Mouse (Mus musculus): Measurements from ENCODE around the gene Cisd1. TPM values are rescaled to one million over a fixed set of nuclear protein-coding genes. Genes with fewer than 3 reads are reported as not detected.

Gene Cisd1
- polyA plus RNA-seq, 1 experiment from 2014 or later, result 223 TPM

GRCm38 (mm10) chr10:71323669-71324068, 21.1 kb downstream of the Cisd1 start:
- Histone ChIP-seq H3K4me3 (ENCODE audit: low read length) (no peak overlapping the region), H3K9me3 (replicated peaks; ENCODE audit: control insufficient read depth, low read length) (no peaks in the 10 kb centered on the region), H3K9ac (ENCODE audit: low read length) (no peak overlapping the region), H3K4me2 (ENCODE audit: low read depth, low read length) (no peak overlapping the region), H3K4me1 (ENCODE audit: control insufficient read depth, insufficient read depth, low read length) (no peaks in the 10 kb centered on the region), H3K27me3 (ENCODE audit: control insufficient read depth, insufficient read depth, low read length) (no peaks in the 10 kb centered on the region), H3K27ac (ENCODE audit: low read length) (no peak overlapping the region), H3K36me3 (ENCODE audit: control insufficient read depth, insufficient read depth) (no peaks in the 10 kb centered on the region)
- WGBS, result 84% methylated on average over 8 of the region's 8 CpGs
- ATAC-seq (replicated peaks; ENCODE audit: extremely low read depth, insufficient read depth, low FRiP score), result no peak

GRCm38 (mm10) chr10:71316497-71316896, 28.3 kb downstream of the Cisd1 start:
- no peak overlapping the region for H3K4me3 ChIP-seq (ENCODE audit: low read length)
- no peak overlapping the region for H3K27ac ChIP-seq (ENCODE audit: low read length)
- H3K9me3 ChIP-seq (replicated peaks; ENCODE audit: control insufficient read depth, low read length), result no peaks in the 10 kb centered on the region
- WGBS, result 57% methylated on average over 7 of the region's 7 CpGs
- no peaks in the 10 kb centered on the region for H3K27me3 ChIP-seq (ENCODE audit: control insufficient read depth, insufficient read depth, low read length)
- no peak for ATAC-seq (replicated peaks; ENCODE audit: extremely low read depth, insufficient read depth, low FRiP score)
- H3K9ac ChIP-seq (ENCODE audit: low read length), result no peak overlapping the region
- H3K36me3 ChIP-seq (ENCODE audit: control insufficient read depth, insufficient read depth), result no peaks in the 10 kb centered on the region
- H3K4me2 ChIP-seq (ENCODE audit: low read depth, low read length), result no peak overlapping the region
- no peaks in the 10 kb centered on the region for H3K4me1 ChIP-seq (ENCODE audit: control insufficient read depth, insufficient read depth, low read length)

- no peaks in the 10 kb centered on the region for H3K27me3 ChIP-seq (ENCODE audit: control insufficient read depth, insufficient read depth, low read length)
- H3K4me2 ChIP-seq (ENCODE audit: low read depth, low read length), result no peak overlapping the region
- H3K27ac ChIP-seq (ENCODE audit: low read length), result no peak overlapping the region
- no peaks in the 10 kb centered on the region for H3K36me3 ChIP-seq (ENCODE audit: control insufficient read depth, insufficient read depth)
- no peak overlapping the region for H3K4me3 ChIP-seq (ENCODE audit: low read length)
- whole genome bisulfite sequencing, result 60% methylated on average over 11 of the region's 11 CpGs
- no peaks in the 10 kb centered on the region for H3K4me1 ChIP-seq (ENCODE audit: control insufficient read depth, insufficient read depth, low read length)
- no peak overlapping the region for H3K9ac ChIP-seq (ENCODE audit: low read length)
- H3K9me3 ChIP-seq (replicated peaks; ENCODE audit: control insufficient read depth, low read length), result no peaks in the 10 kb centered on the region
- no peak for ATAC-seq (replicated peaks; ENCODE audit: extremely low read depth, insufficient read depth, low FRiP score)
Measured at GRCm38 (mm10) chr10:71316056-71316455, 28.7 kb downstream of the Cisd1 start.

- Histone ChIP-seq H3K9ac (ENCODE audit: low read length) (no peak overlapping the region), H3K4me2 (ENCODE audit: low read depth, low read length) (no peak overlapping the region), H3K4me1 (ENCODE audit: control insufficient read depth, insufficient read depth, low read length) (no peaks in the 10 kb centered on the region), H3K27me3 (ENCODE audit: control insufficient read depth, insufficient read depth, low read length) (no peaks in the 10 kb centered on the region), H3K9me3 (replicated peaks; ENCODE audit: control insufficient read depth, low read length) (no peaks in the 10 kb centered on the region), H3K36me3 (ENCODE audit: control insufficient read depth, insufficient read depth) (no peaks in the 10 kb centered on the region), H3K4me3 (ENCODE audit: low read length) (no peak overlapping the region), H3K27ac (ENCODE audit: low read length) (no peak overlapping the region)
- WGBS, result 66% methylated on average over 3 of the region's 3 CpGs
- ATAC-seq (replicated peaks; ENCODE audit: extremely low read depth, insufficient read depth, low FRiP score), result no peak
Measured at GRCm38 (mm10) chr10:71314596-71314995, 30.2 kb downstream of the Cisd1 start.

- H3K9ac ChIP-seq (ENCODE audit: low read length), result no peak overlapping the region
- H3K4me2 ChIP-seq (ENCODE audit: low read depth, low read length), result no peak overlapping the region
- no peak overlapping the region for H3K4me3 ChIP-seq (ENCODE audit: low read length)
- no peaks in the 10 kb centered on the region for H3K36me3 ChIP-seq (ENCODE audit: control insufficient read depth, insufficient read depth)
- no peaks in the 10 kb centered on the region for H3K9me3 ChIP-seq (replicated peaks; ENCODE audit: control insufficient read depth, low read length)
- H3K27ac ChIP-seq (ENCODE audit: low read length), result no peak overlapping the region
- H3K27me3 ChIP-seq (ENCODE audit: control insufficient read depth, insufficient read depth, low read length), result no peaks in the 10 kb centered on the region
- 64% methylated on average over 3 of the region's 3 CpGs for WGBS
- ATAC-seq (replicated peaks; ENCODE audit: extremely low read depth, insufficient read depth, low FRiP score), result no peak
- H3K4me1 ChIP-seq (ENCODE audit: control insufficient read depth, insufficient read depth, low read length), result no peaks in the 10 kb centered on the region
Measured at GRCm38 (mm10) chr10:71310288-71310687, 34.5 kb downstream of the Cisd1 start.

GRCm38 (mm10) chr10:71308199-71308598, 36.6 kb downstream of the Cisd1 start:
- no peaks in the 10 kb centered on the region for H3K36me3 ChIP-seq (ENCODE audit: control insufficient read depth, insufficient read depth)
- 84% methylated on average over 5 of the region's 5 CpGs for WGBS
- no peaks in the 10 kb centered on the region for H3K4me1 ChIP-seq (ENCODE audit: control insufficient read depth, insufficient read depth, low read length)
- no peaks in the 10 kb centered on the region for H3K27me3 ChIP-seq (ENCODE audit: control insufficient read depth, insufficient read depth, low read length)
- H3K27ac ChIP-seq (ENCODE audit: low read length), result no peak overlapping the region
- no peak for ATAC-seq (replicated peaks; ENCODE audit: extremely low read depth, insufficient read depth, low FRiP score)
- no peak overlapping the region for H3K9ac ChIP-seq (ENCODE audit: low read length)
- no peaks in the 10 kb centered on the region for H3K9me3 ChIP-seq (replicated peaks; ENCODE audit: control insufficient read depth, low read length)
- no peak overlapping the region for H3K4me3 ChIP-seq (ENCODE audit: low read length)
- no peak overlapping the region for H3K4me2 ChIP-seq (ENCODE audit: low read depth, low read length)

GRCm38 (mm10) chr10:71306759-71307158, 38.0 kb downstream of the Cisd1 start:
- 65% methylated on average over 6 of the region's 6 CpGs for WGBS
- Histone ChIP-seq H3K4me2 (ENCODE audit: low read depth, low read length) (peak overlapping the region; percentile 60; the same call in 1 of the 2 replicates), H3K9me3 (replicated peaks; ENCODE audit: control insufficient read depth, low read length) (no peaks in the 10 kb centered on the region), H3K4me1 (ENCODE audit: control insufficient read depth, insufficient read depth, low read length) (peaks cover 2% of the 10 kb centered on the region; the same call in 1 of the 2 replicates), H3K27me3 (ENCODE audit: control insufficient read depth, insufficient read depth, low read length) (no peaks in the 10 kb centered on the region), H3K27ac (ENCODE audit: low read length) (no peak overlapping the region), H3K4me3 (ENCODE audit: low read length) (no peak overlapping the region), H3K9ac (ENCODE audit: low read length) (no peak overlapping the region), H3K36me3 (ENCODE audit: control insufficient read depth, insufficient read depth) (no peaks in the 10 kb centered on the region)
- no peak for ATAC-seq (replicated peaks; ENCODE audit: extremely low read depth, insufficient read depth, low FRiP score)

GRCm38 (mm10) chr10:71306190-71306589, 38.6 kb downstream of the Cisd1 start:
- Histone ChIP-seq H3K9me3 (replicated peaks; ENCODE audit: control insufficient read depth, low read length) (no peaks in the 10 kb centered on the region), H3K4me3 (ENCODE audit: low read length) (peak overlapping the region; percentile 22; the same call in 1 of the 2 replicates), H3K4me1 (ENCODE audit: control insufficient read depth, insufficient read depth, low read length) (peaks cover 2% of the 10 kb centered on the region; the same call in 1 of the 2 replicates), H3K27ac (ENCODE audit: low read length) (no peak overlapping the region), H3K36me3 (ENCODE audit: control insufficient read depth, insufficient read depth) (no peaks in the 10 kb centered on the region), H3K4me2 (ENCODE audit: low read depth, low read length) (peak overlapping the region; percentile 60), H3K9ac (ENCODE audit: low read length) (no peak overlapping the region), H3K27me3 (ENCODE audit: control insufficient read depth, insufficient read depth, low read length) (no peaks in the 10 kb centered on the region)
- WGBS, result 20% methylated on average over 6 of the region's 6 CpGs
- no peak; the same call in 1 of the 2 replicates for ATAC-seq (replicated peaks; ENCODE audit: extremely low read depth, insufficient read depth, low FRiP score)

GRCm38 (mm10) chr10:71302490-71302889, 42.3 kb downstream of the Cisd1 start:
- 19% methylated on average over 5 of the region's 5 CpGs for WGBS
- ATAC-seq (replicated peaks; ENCODE audit: extremely low read depth, insufficient read depth, low FRiP score), result no peak
- Histone ChIP-seq H3K4me3 (ENCODE audit: low read length) (no peak overlapping the region), H3K9me3 (replicated peaks; ENCODE audit: control insufficient read depth, low read length) (no peaks in the 10 kb centered on the region), H3K4me2 (ENCODE audit: low read depth, low read length) (peak overlapping the region; percentile 41), H3K4me1 (ENCODE audit: control insufficient read depth, insufficient read depth, low read length) (peaks cover 2% of the 10 kb centered on the region; the same call in 1 of the 2 replicates), H3K27ac (ENCODE audit: low read length) (no peak overlapping the region), H3K27me3 (ENCODE audit: control insufficient read depth, insufficient read depth, low read length) (no peaks in the 10 kb centered on the region), H3K9ac (ENCODE audit: low read length) (no peak overlapping the region), H3K36me3 (ENCODE audit: control insufficient read depth, insufficient read depth) (no peaks in the 10 kb centered on the region)

Measured in heart, embryonic 16.5 days (tissue).